Mouse (Mus musculus) hindbrain, postnatal 0 days (tissue): Measurements from ENCODE around the gene Egln3. TPM values are rescaled to one million over a fixed set of nuclear protein-coding genes. Genes with fewer than 3 reads are reported as not detected.

ENCODE experiments used
- ATAC-seq: fragments of 200-750 bp; cut with Nextera tagmentation; 2 replicates; pipeline ENCODE4 v1.8.0; 2017; ENCODE audit warnings: mild to moderate bottlenecking, moderate TSS enrichment, moderate library complexity
- DNase-seq: peaks from one replicate; pipeline ENCODE4 v3.0.0-alpha.2; 2015; ENCODE audit warnings: low spot score
- H3K27ac ChIP-seq: fragments of 300-500 bp; sonication (generic); 2 replicates; pipeline ENCODE4 v1.5.1; 2014; ENCODE audit warnings: mild to moderate bottlenecking
- H3K27me3 ChIP-seq: fragments of 300-500 bp; sonication (generic); 2 replicates; pipeline ENCODE4 v1.6.1; 2014; ENCODE audit warnings: low read length, mixed read lengths; ENCODE audit not compliant: insufficient read depth
- H3K36me3 ChIP-seq: fragments of 300-500 bp; sonication (generic); 2 replicates; pipeline ENCODE4 v1.6.1; 2014; ENCODE audit warnings: low read length, mixed read lengths; ENCODE audit not compliant: insufficient read depth
- H3K4me1 ChIP-seq: fragments of 300-500 bp; sonication (generic); 2 replicates; pipeline ENCODE4 v1.6.1; 2014; ENCODE audit warnings: antibody characterized with exemption, low read length, mixed read lengths; ENCODE audit not compliant: insufficient read depth
- H3K4me2 ChIP-seq: fragments of 300-500 bp; sonication (generic); 2 replicates; pipeline ENCODE4 v1.6.1; 2014; ENCODE audit warnings: low read depth, mild to moderate bottlenecking, low read length, moderate library complexity, mixed read lengths
- H3K4me3 ChIP-seq: fragments of 300-500 bp; sonication (generic); 2 replicates; pipeline ENCODE4 v1.5.1; 2014; ENCODE audit warnings: low read length
- H3K9ac ChIP-seq: fragments of 300-500 bp; sonication (generic); replicated peaks from 2 replicates; pipeline ENCODE4 v1.6.1; 2014; ENCODE audit warnings: mild to moderate bottlenecking, low read length, moderate library complexity, mixed read lengths
- H3K9me3 ChIP-seq: fragments of 300-500 bp; sonication (generic); 2 replicates; pipeline ENCODE4 v1.6.1; 2016; ENCODE audit warnings: low read length, mixed read lengths
- CTCF ChIP-seq: IDR thresholded peaks from 2 replicates; pipeline ENCODE4 v1.5.1; 2016; ENCODE audit warnings: antibody characterized with exemption, control low read depth, low read depth
- WGBS: fragments of 180-500 bp; shearing (Covaris S2); extraction: QIAGEN DNeasy Blood & Tissue Kit; methylation state at CpG from one replicate; pipeline ENCODE4 v1.1.7; 2014; 5-methylcytosine and 5-hydroxymethylcytosine counted together
- polyA plus RNA-seq: library from polyadenylated mRNA; unstranded; fragments of >200 nt; fragmentation: Nextera tagmentation; extraction: Ambion mirVana; gene quantifications from 2 replicates; pipeline ENCODE4 v1.2.1, GENCODE M21; 2015
- total RNA-seq: library from RNA; depleted of rRNA; stranded (reverse); fragments of >200 nt; gene quantifications from 2 replicates; pipeline ENCODE4 v1.2.3, GENCODE M21; 2014

The Egln3 gene
- total and polyA plus RNA-seq, 2 experiments from 2014 or later: 5.8 to 8.3 TPM

DNA sequence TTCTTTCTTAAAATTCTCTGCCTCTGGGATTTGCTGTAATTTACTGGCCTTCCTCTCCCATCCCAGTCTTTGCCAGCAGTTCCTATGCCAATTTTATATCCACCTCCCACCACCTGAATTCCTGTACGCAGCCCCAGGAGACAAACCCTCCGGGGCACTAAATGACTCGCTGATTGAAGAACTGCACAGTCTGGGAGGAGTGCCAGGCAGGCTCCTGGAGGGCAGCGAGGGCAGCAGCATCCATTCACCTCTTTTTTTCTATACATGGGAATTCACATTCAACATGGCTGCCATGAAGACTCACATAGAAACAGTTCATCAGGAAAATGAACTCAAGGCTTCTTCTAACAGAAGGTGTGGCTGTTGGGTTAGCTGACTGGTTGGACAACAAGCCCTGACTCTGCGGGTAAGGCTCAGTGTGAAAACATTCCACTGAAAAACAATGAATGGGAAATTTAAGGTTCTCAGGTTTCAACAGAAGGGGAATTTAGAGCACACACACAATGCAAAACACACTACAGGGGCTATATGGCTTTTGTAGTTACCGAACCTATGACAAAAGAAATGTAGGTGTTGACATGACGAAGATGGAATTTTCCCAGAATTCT, 29.4 kb upstream of the Egln3 start:
- no peaks in the 10 kb centered on the region for H3K36me3 ChIP-seq
- no peak overlapping the region for H3K9ac ChIP-seq
- H3K4me2 ChIP-seq: no peak overlapping the region
- TF ChIP-seq CTCF: no peak
- ATAC-seq: no peak
- H3K9me3 ChIP-seq: no peaks in the 10 kb centered on the region
- no peaks in the 10 kb centered on the region for H3K27me3 ChIP-seq
- H3K4me3 ChIP-seq: no peak overlapping the region
- H3K4me1 ChIP-seq: no peaks in the 10 kb centered on the region
- no peak overlapping the region for H3K27ac ChIP-seq
- no peak for DNase-seq
- 33% methylated on average over 7 of the region's 7 CpGs for WGBS

GRCm38 (mm10) chr12:54232456-54232855, 28.8 kb upstream of the Egln3 start:
- Histone ChIP-seq H3K36me3 (no peaks in the 10 kb centered on the region), H3K27me3 (no peaks in the 10 kb centered on the region), H3K4me2 (no peak overlapping the region), H3K4me3 (no peak overlapping the region), H3K9me3 (no peaks in the 10 kb centered on the region), H3K27ac (no peak overlapping the region), H3K4me1 (no peaks in the 10 kb centered on the region), H3K9ac (no peak overlapping the region)
- ATAC-seq (no peak), DNase-seq (no peak)
- TF ChIP-seq CTCF: no peak
- 19% methylated on average over 5 of the region's 5 CpGs for WGBS

- ATAC-seq (no peak), DNase-seq (no peak)
- H3K27ac ChIP-seq: no peak overlapping the region
- no peak for TF ChIP-seq CTCF
- WGBS: 60% methylated on average over 8 of the region's 8 CpGs
- no peaks in the 10 kb centered on the region for H3K9me3 ChIP-seq
- H3K4me1 ChIP-seq: no peaks in the 10 kb centered on the region
- H3K4me2 ChIP-seq: no peak overlapping the region
- H3K27me3 ChIP-seq: no peaks in the 10 kb centered on the region
- H3K9ac ChIP-seq: no peak overlapping the region
- no peaks in the 10 kb centered on the region for H3K36me3 ChIP-seq
- no peak overlapping the region for H3K4me3 ChIP-seq
These were observed 23.9 kb upstream of the Egln3 start for GRCm38 (mm10) chr12:54227551-54227950.

DNA sequence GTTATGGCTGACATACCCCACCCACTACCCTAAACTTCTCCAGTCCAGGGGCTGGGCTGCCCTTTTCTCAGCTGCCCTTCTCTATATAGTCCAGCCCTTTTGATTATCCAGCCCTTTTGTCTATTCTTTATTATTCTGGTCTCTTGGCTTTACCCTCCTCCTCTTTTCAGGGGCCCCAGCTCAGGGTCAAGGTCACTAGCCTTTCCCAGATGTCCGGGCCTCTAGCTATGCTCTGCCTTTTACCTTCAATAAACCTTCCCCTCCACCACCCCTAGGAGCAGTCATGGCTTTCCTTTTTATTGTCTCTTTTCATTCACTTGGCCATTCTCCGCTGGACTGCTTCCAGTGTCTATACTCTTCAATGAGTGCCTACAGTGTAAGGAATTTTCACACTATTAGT, 22.7 kb upstream of the Egln3 start:
- no peak for TF ChIP-seq CTCF
- Histone ChIP-seq H3K9ac (no peak overlapping the region), H3K4me1 (no peaks in the 10 kb centered on the region), H3K36me3 (no peaks in the 10 kb centered on the region), H3K27ac (no peak overlapping the region), H3K4me3 (no peak overlapping the region), H3K4me2 (no peak overlapping the region), H3K27me3 (no peaks in the 10 kb centered on the region), H3K9me3 (no peaks in the 10 kb centered on the region)
- ATAC-seq: no peak
- no peak for DNase-seq
- 35% methylated on average over 2 of the region's 2 CpGs for WGBS

DNA sequence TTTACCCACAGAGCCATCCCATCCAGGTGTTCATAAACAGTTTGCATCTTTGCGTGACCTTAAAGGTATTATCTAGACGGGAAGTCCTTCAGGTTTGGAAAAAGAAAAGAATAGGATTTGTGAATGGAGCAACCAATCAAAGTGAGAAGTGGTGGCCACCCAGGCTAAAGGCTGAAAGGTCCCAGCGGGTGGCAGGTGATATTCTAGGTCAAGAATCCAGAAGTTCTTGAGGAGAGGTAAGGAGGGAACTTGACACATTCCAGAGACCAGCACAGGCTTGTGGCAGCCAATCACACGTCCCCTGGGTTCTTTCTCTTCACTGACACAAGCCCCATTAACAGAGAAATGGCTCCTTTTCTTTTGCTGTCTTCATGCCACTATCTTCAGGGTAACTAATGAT, 21.9 kb upstream of the Egln3 start:
- no peak overlapping the region for H3K4me3 ChIP-seq
- no peaks in the 10 kb centered on the region for H3K9me3 ChIP-seq
- no peaks in the 10 kb centered on the region for H3K4me1 ChIP-seq
- 78% methylated on average over 4 of the region's 4 CpGs for WGBS
- ATAC-seq: no peak
- H3K36me3 ChIP-seq: no peaks in the 10 kb centered on the region
- no peak overlapping the region for H3K27ac ChIP-seq
- no peak for DNase-seq
- H3K9ac ChIP-seq: no peak overlapping the region
- TF ChIP-seq CTCF: no peak
- no peaks in the 10 kb centered on the region for H3K27me3 ChIP-seq
- H3K4me2 ChIP-seq: no peak overlapping the region

DNA sequence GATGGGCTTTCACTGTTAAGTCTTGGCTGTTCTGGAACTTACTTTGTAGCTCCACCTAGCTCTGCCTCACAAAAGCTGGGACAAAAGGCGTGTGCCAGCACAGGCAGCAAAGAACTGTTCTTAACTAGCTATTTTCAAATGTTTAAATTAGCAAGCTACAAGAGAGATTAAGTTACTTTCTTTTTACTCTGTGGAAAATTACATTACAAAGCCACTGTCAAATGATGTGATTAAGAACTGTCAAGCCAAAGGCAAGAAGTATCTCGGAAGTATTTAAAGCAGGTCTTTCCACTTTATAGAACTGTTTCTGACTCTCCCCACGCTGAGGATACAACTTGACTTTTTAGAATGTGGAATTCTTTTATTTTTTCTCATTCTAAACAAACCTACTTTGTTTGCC, 21.4 kb upstream of the Egln3 start:
- no peaks in the 10 kb centered on the region for H3K36me3 ChIP-seq
- H3K27me3 ChIP-seq: no peaks in the 10 kb centered on the region
- no peak for DNase-seq
- 67% methylated on average over 3 of the region's 3 CpGs for WGBS
- H3K9me3 ChIP-seq: no peaks in the 10 kb centered on the region
- H3K27ac ChIP-seq: no peak overlapping the region
- H3K9ac ChIP-seq: no peak overlapping the region
- no peak overlapping the region for H3K4me2 ChIP-seq
- no peak overlapping the region for H3K4me3 ChIP-seq
- no peaks in the 10 kb centered on the region for H3K4me1 ChIP-seq
- ATAC-seq: no peak
- TF ChIP-seq CTCF: no peak

GRCm38 (mm10) chr12:54222036-54222760, 18.5 kb upstream of the Egln3 start:
- no peak overlapping the region for H3K4me2 ChIP-seq
- 77% methylated on average over 12 of the region's 12 CpGs for WGBS
- no peak overlapping the region for H3K9ac ChIP-seq
- DNase-seq (no peak), ATAC-seq (no peak)
- H3K27me3 ChIP-seq: no peaks in the 10 kb centered on the region
- H3K36me3 ChIP-seq: no peaks in the 10 kb centered on the region
- no peak for TF ChIP-seq CTCF
- H3K4me1 ChIP-seq: no peaks in the 10 kb centered on the region
- no peak overlapping the region for H3K27ac ChIP-seq
- H3K9me3 ChIP-seq: no peaks in the 10 kb centered on the region
- no peak overlapping the region for H3K4me3 ChIP-seq
